In genomic region chr4:137445881-137446280, GRCm38 (mm10) we compare ENCODE assay signal across 25 mouse cellular contexts. TPM values are rescaled to one million over a fixed set of nuclear protein-coding genes. Genes with fewer than 3 reads are reported as not detected.
A peak's percentile ranks its signal among the peaks of the same experiment; 100 is the strongest.
DNase-seq lines count a peak whose midpoint lies in the region; ATAC-seq and TF ChIP-seq lines count a peak whose summit lies in the region.
"Had no signal": no experiment of that assay in that cellular context is flagged by ENCODE, and none has a peak within 500 bp of the region (broad histone marks: within the 10 kb centered on the region; RNA-seq: fewer than 3 reads in every experiment).

No protein-coding gene starts in this region.

- H3K9ac ChIP-seq in midbrain, embryonic 11.5 days (ENCODE audit: low read length), result no peak overlapping the region
- no peak overlapping the region for H3K9ac ChIP-seq in midbrain, embryonic 15.5 days
- H3K9ac ChIP-seq in CH12.LX (ENCODE audit: insufficient read depth, low read depth), result no peak overlapping the region
- H3K9ac ChIP-seq in heart, embryonic 12.5 days, result no peak overlapping the region

- no peak for ATAC-seq in midbrain, embryonic 11.5 days (ENCODE audit: low FRiP score)
- no peak for ATAC-seq in midbrain, embryonic 15.5 days (replicated peaks)
- no peak for ATAC-seq in heart, embryonic 12.5 days (ENCODE audit: insufficient number of reproducible peaks, low FRiP score)
- ATAC-seq: activated CD4-positive, CD25-positive, alpha-beta regulatory T cell, adult 4 months; CD4-positive, CD25-positive, alpha-beta regulatory T cell, adult 4 months; Patski had no signal

- H3K27ac ChIP-seq in midbrain, embryonic 11.5 days (ENCODE audit: low read depth, low read length), result no peak overlapping the region
- H3K27ac ChIP-seq in midbrain, embryonic 15.5 days, result no peak overlapping the region
- H3K27ac ChIP-seq in CH12.LX (ENCODE audit: insufficient read depth, low read depth), result no peak overlapping the region
- H3K27ac ChIP-seq in heart, embryonic 12.5 days (ENCODE audit: poor library complexity, severe bottlenecking), result no peak overlapping the region

- TF ChIP-seq CTCF in CH12.LX (conservative IDR thresholded peaks at IDR 0.05 in 1 of 2, IDR thresholded peaks at IDR 0.05 in 1 of 2; ENCODE audit: low read depth in 2 of 2, low read length in 2 of 2), result no peak

- peak; percentile 41 for DNase-seq in midbrain, embryonic 11.5 days (ENCODE audit: low spot score, missing footprints)
- DNase-seq in CH12.LX (ENCODE audit: extremely low read depth), result no peak
- DNase-seq: adrenal gland, adult 2 months; adrenal gland, adult 8-10 months; adrenal gland, postnatal 10 days; adrenal gland, postnatal 14 days; adrenal gland, postnatal 25 days; adrenal gland, postnatal 36 days; B cell, adult 2 months; cerebellum, adult 11 months; cerebellum, adult 11-12 months; cerebellum, adult 18-20 months; cerebellum, adult 2 months had no signal

- in situ Hi-C loops in CH12.LX (cut with MboI; ENCODE audit: low pct_ligation_motif_present, low pct_unique_long_range_greater_than_20kb, low sequenced_read_pairs), result loop anchor here (5.0 to 25.0 kb wide), 2 partner anchors 101 to 359 kb away; no protein-coding TSS in a partner anchor

- no peaks in the 10 kb centered on the region for H3K79me2 ChIP-seq in CH12.LX (replicated peaks; ENCODE audit: control insufficient read depth, extremely low read depth, insufficient read depth, poor library complexity, severe bottlenecking)

- H3K4me3 ChIP-seq in midbrain, embryonic 11.5 days (ENCODE audit: low read depth, low read length), result no peak overlapping the region
- H3K4me3 ChIP-seq in midbrain, embryonic 15.5 days, result no peak overlapping the region
- H3K4me3 ChIP-seq in CH12.LX (replicated peaks in 1 of 3; ENCODE audit: low read depth in 2 of 3, low read length in 2 of 3, poor library complexity in 1 of 3), result no peak overlapping the region
- H3K4me3 ChIP-seq in heart, embryonic 12.5 days, result no peak overlapping the region

- TF ChIP-seq POLR2A in CH12.LX (IDR thresholded peaks at IDR 0.05; ENCODE audit: low read depth, low read length), result no peak

- no peak for TF ChIP-seq RAD21 in CH12.LX (IDR thresholded peaks at IDR 0.05; ENCODE audit: low read depth, low read length)

- no peaks in the 10 kb centered on the region for H3K27me3 ChIP-seq in midbrain, embryonic 11.5 days (ENCODE audit: control insufficient read depth, insufficient read depth, low read length)
- no peaks in the 10 kb centered on the region for H3K27me3 ChIP-seq in midbrain, embryonic 15.5 days (replicated peaks)
- no peaks in the 10 kb centered on the region for H3K27me3 ChIP-seq in CH12.LX (replicated peaks)
- H3K27me3 ChIP-seq in heart, embryonic 12.5 days (replicated peaks), result 0 out of 2 replicates have a peak, but pooled peaks cover 3% of the 10 kb centered on the region
- H3K27me3 ChIP-seq: Patski had no signal

- H3K4me1 ChIP-seq in midbrain, embryonic 11.5 days (ENCODE audit: control insufficient read depth, insufficient read depth, low read length), result no peaks in the 10 kb centered on the region
- H3K4me1 ChIP-seq in midbrain, embryonic 15.5 days, result peaks cover 10% of the 10 kb centered on the region
- H3K4me1 ChIP-seq in CH12.LX (ENCODE audit: control insufficient read depth in 1 of 2, insufficient read depth in 2 of 2), result peaks cover 26 to 51% of the 10 kb centered on the region in 2 experiments
- peaks cover 27% of the 10 kb centered on the region for H3K4me1 ChIP-seq in heart, embryonic 12.5 days (replicated peaks)

- no peaks in the 10 kb centered on the region for H3K9me3 ChIP-seq in midbrain, embryonic 11.5 days (ENCODE audit: control insufficient read depth, low read length)
- no peaks in the 10 kb centered on the region for H3K9me3 ChIP-seq in midbrain, embryonic 15.5 days
- no peaks in the 10 kb centered on the region for H3K9me3 ChIP-seq in CH12.LX (replicated peaks; ENCODE audit: low read length)
- H3K9me3 ChIP-seq in heart, embryonic 12.5 days (replicated peaks), result peaks cover 4% of the 10 kb centered on the region; the same call in 1 of the 2 replicates
- H3K9me3 ChIP-seq: G1E had no signal

- dilution Hi-C loops in CH12.LX (cut with MboI; ENCODE audit: extremely low pct_ligation_motif_present, extremely low pct_unique_long_range_greater_than_20kb, low sequenced_read_pairs), result no loop called here

- H3K36me3 ChIP-seq in midbrain, embryonic 11.5 days (ENCODE audit: control insufficient read depth, insufficient read depth, low read length), result no peaks in the 10 kb centered on the region
- no peaks in the 10 kb centered on the region for H3K36me3 ChIP-seq in midbrain, embryonic 15.5 days (replicated peaks)
- no peaks in the 10 kb centered on the region for H3K36me3 ChIP-seq in CH12.LX (replicated peaks in 1 of 2; ENCODE audit: control insufficient read depth in 1 of 2, insufficient read depth in 1 of 2, low read length in 1 of 2)
- no peaks in the 10 kb centered on the region for H3K36me3 ChIP-seq in heart, embryonic 12.5 days
- H3K36me3 ChIP-seq: G1E had no signal

- TF ChIP-seq EP300 in CH12.LX (IDR thresholded peaks at IDR 0.05; ENCODE audit: low read length), result no peak; the same call in 1 of the 2 replicates

- WGBS in midbrain, embryonic 11.5 days, result 89% methylated on average over 4 of the region's 4 CpGs
- 95% methylated on average over 4 of the region's 4 CpGs for WGBS in midbrain, embryonic 15.5 days
- WGBS in heart, embryonic 12.5 days, result 88% methylated on average over 4 of the region's 4 CpGs

- H3K4me2 ChIP-seq in midbrain, embryonic 11.5 days, result no peak overlapping the region
- no peak overlapping the region for H3K4me2 ChIP-seq in midbrain, embryonic 15.5 days
- H3K4me2 ChIP-seq in CH12.LX (ENCODE audit: insufficient read depth, low read depth, poor library complexity, severe bottlenecking), result no peak overlapping the region
- no peak overlapping the region for H3K4me2 ChIP-seq in heart, embryonic 12.5 days

TF ChIP-seq in CH12.LX, 34 proteins besides CTCF, POLR2A, EP300 and RAD21:
- TF ChIP-seq IRF4 (IDR thresholded peaks at IDR 0.05; ENCODE audit: low read depth, low read length) (peak; percentile 62; the same call in 1 of the 2 replicates), BHLHE40 (IDR thresholded peaks at IDR 0.05; ENCODE audit: low read depth, low read length) (peak; percentile 74), MAX (IDR thresholded peaks at IDR 0.05; ENCODE audit: low read length) (no peak), ELF1 (IDR thresholded peaks at IDR 0.05; ENCODE audit: low read depth, low read length) (no peak), PAX5 (IDR thresholded peaks at IDR 0.05; ENCODE audit: low read length) (no peak), ZMIZ1 (IDR thresholded peaks at IDR 0.05; ENCODE audit: low read depth, low read length) (no peak), KAT2A (IDR thresholded peaks at IDR 0.05; ENCODE audit: insufficient replicate concordance, low read length) (no peak), MAZ (IDR thresholded peaks at IDR 0.05; ENCODE audit: low read depth, low read length) (no peak)

RNA-seq across cellular contexts. Expression of gene 1700013G24Rik, which starts 7.2 kb away (rescaled TPM):
- not detected in 2 replicates for polyA plus RNA-seq in midbrain, embryonic 11.5 days (2014; fragmentation: Nextera tagmentation; extraction: Ambion mirVana)
- not detected in 2 replicates for polyA plus RNA-seq in midbrain, embryonic 15.5 days (2015; fragmentation: Nextera tagmentation; extraction: Ambion mirVana)
- total RNA-seq in CH12.LX (2012; rRNA removed) (not detected in 2 replicates), CH12.LX (2014; rRNA removed) (not detected in 2 replicates)
- polyA plus RNA-seq in CH12.LX (2012; ENCODE audit: insufficient read length, low read depth), result not detected in 2 replicates
- polyA plus RNA-seq in heart, embryonic 12.5 days (2016; fragmentation: Nextera tagmentation; extraction: Ambion mirVana), result not detected in 2 replicates
- total RNA-seq: adrenal gland, adult 18-20 months; adrenal gland, adult 2 months; adrenal gland, adult 8-10 months; adrenal gland, postnatal 10 days; adrenal gland, postnatal 14 days; adrenal gland, postnatal 25 days; adrenal gland, postnatal 36 days; adrenal gland, postnatal 4 days; ES-E14; MEL had no signal
- polyA plus RNA-seq: activated CD4-positive, CD25-positive, alpha-beta regulatory T cell, adult 4 months; adrenal gland, adult 2 months; brain, embryonic 14.5 days; CD4-positive, CD25-positive, alpha-beta regulatory T cell, adult 4 months; cerebellum, adult 2 months; G1E; Patski had no signal

RNA-seq across cellular contexts. Expression of gene Cela3b, which starts 15.5 kb away (rescaled TPM):
- polyA plus RNA-seq in midbrain, embryonic 11.5 days (2014; fragmentation: Nextera tagmentation; extraction: Ambion mirVana), result not detected in 2 replicates
- polyA plus RNA-seq in midbrain, embryonic 15.5 days (2015; fragmentation: Nextera tagmentation; extraction: Ambion mirVana), result not detected in 2 replicates
- total RNA-seq in CH12.LX (2012; rRNA removed) (not detected in 2 replicates), CH12.LX (2014; rRNA removed) (not detected in 2 replicates)
- polyA plus RNA-seq in CH12.LX (2012; ENCODE audit: insufficient read length, low read depth), result not detected in 2 replicates
- not detected in 2 replicates for polyA plus RNA-seq in heart, embryonic 12.5 days (2016; fragmentation: Nextera tagmentation; extraction: Ambion mirVana)
- total RNA-seq: adrenal gland, adult 18-20 months; adrenal gland, adult 2 months; adrenal gland, postnatal 10 days; adrenal gland, postnatal 14 days; adrenal gland, postnatal 25 days; adrenal gland, postnatal 36 days; ES-E14; G1E; MEL had no signal
- polyA plus RNA-seq: activated CD4-positive, CD25-positive, alpha-beta regulatory T cell, adult 4 months; brain, embryonic 14.5 days; C2C12; CD4-positive, CD25-positive, alpha-beta regulatory T cell, adult 4 months; cerebellum, adult 2 months; G1E; Patski had no signal

RNA-seq across cellular contexts. Expression of gene Hspg2, which starts 22.7 kb away (rescaled TPM):
- 9.6 and 11.2 TPM in 2 replicates for polyA plus RNA-seq in midbrain, embryonic 11.5 days (2014; fragmentation: Nextera tagmentation; extraction: Ambion mirVana)
- 4.0 and 4.1 TPM in 2 replicates for polyA plus RNA-seq in midbrain, embryonic 15.5 days (2015; fragmentation: Nextera tagmentation; extraction: Ambion mirVana)
- total RNA-seq in CH12.LX (2012; rRNA removed) (3.1 and 5.5 TPM in 2 replicates), CH12.LX (2014; rRNA removed) (0.82 and 1.3 TPM in 2 replicates)
- 10.7 and 14.0 TPM in 2 replicates for polyA plus RNA-seq in CH12.LX (2012; ENCODE audit: insufficient read length, low read depth)
- 51.8 and 61.5 TPM in 2 replicates for polyA plus RNA-seq in heart, embryonic 12.5 days (2016; fragmentation: Nextera tagmentation; extraction: Ambion mirVana)
- polyA plus RNA-seq: activated CD4-positive, CD25-positive, alpha-beta regulatory T cell, adult 4 months; CD4-positive, CD25-positive, alpha-beta regulatory T cell, adult 4 months; G1E had no signal

RNA-seq across cellular contexts. Expression of gene Cela3a, which starts 36.3 kb away (rescaled TPM):
- not detected in 2 replicates for polyA plus RNA-seq in midbrain, embryonic 11.5 days (2014; fragmentation: Nextera tagmentation; extraction: Ambion mirVana)
- not detected in 2 replicates for polyA plus RNA-seq in midbrain, embryonic 15.5 days (2015; fragmentation: Nextera tagmentation; extraction: Ambion mirVana)
- total RNA-seq in CH12.LX (2012; rRNA removed) (not detected in 2 replicates), CH12.LX (2014; rRNA removed) (not detected in 2 replicates)
- polyA plus RNA-seq in CH12.LX (2012; ENCODE audit: insufficient read length, low read depth), result not detected in 2 replicates
- not detected in 2 replicates for polyA plus RNA-seq in heart, embryonic 12.5 days (2016; fragmentation: Nextera tagmentation; extraction: Ambion mirVana)
- total RNA-seq: adrenal gland, adult 18-20 months; adrenal gland, adult 2 months; adrenal gland, adult 8-10 months; adrenal gland, postnatal 10 days; adrenal gland, postnatal 14 days; adrenal gland, postnatal 25 days; adrenal gland, postnatal 36 days; ES-E14; G1E; MEL had no signal
- polyA plus RNA-seq: activated CD4-positive, CD25-positive, alpha-beta regulatory T cell, adult 4 months; adrenal gland, adult 2 months; brain, embryonic 14.5 days; C2C12; CD4-positive, CD25-positive, alpha-beta regulatory T cell, adult 4 months; cerebellum, adult 2 months; G1E; Patski had no signal
